Mouse (Mus musculus): ENCODE results near the gene Letmd1. TPM values are rescaled to one million over a fixed set of nuclear protein-coding genes. Genes with fewer than 3 reads are reported as not detected.
A peak's percentile ranks its signal among the peaks of the same experiment; 100 is the strongest.
"Not testable (repeated sequence)": the region's sequence is repeated elsewhere in the genome, so short reads cannot be mapped to it uniquely, and the experiment has no call there.

The Letmd1 gene
- total RNA-seq, 2 experiments from 2014 or later, result 77.9 to 78.2 TPM

GRCm38 (mm10) chr15:100487050-100487449, 18.2 kb downstream of the Letmd1 start:
- intact Hi-C loops (cut with DNase I), result no loop called here
- DNase-seq (ENCODE audit: extremely low spot score in 1 of 2, low spot score in 2 of 2), result no peak

- intact Hi-C loops (cut with DNase I); DNase-seq (ENCODE audit: extremely low spot score in 1 of 2, low spot score in 2 of 2): not testable (repeated sequence)
These were observed 19.5 kb downstream of the Letmd1 start for GRCm38 (mm10) chr15:100488297-100488696.

GRCm38 (mm10) chr15:100489263-100489662, 20.4 kb downstream of the Letmd1 start:
- DNase-seq (ENCODE audit: extremely low spot score in 1 of 2, low spot score in 2 of 2), result no peak
- intact Hi-C loops (cut with DNase I), result no loop called here

GRCm38 (mm10) chr15:100491966-100492365, 23.1 kb downstream of the Letmd1 start:
- no peak for DNase-seq (ENCODE audit: extremely low spot score in 1 of 2, low spot score in 2 of 2)
- intact Hi-C loops (cut with DNase I), result no loop called here

- intact Hi-C loops (cut with DNase I), result no loop called here
- DNase-seq (ENCODE audit: extremely low spot score in 1 of 2, low spot score in 2 of 2), result no peak
These were observed 25.8 kb downstream of the Letmd1 start for GRCm38 (mm10) chr15:100494647-100495046.

GRCm38 (mm10) chr15:100495102-100495501, 26.3 kb downstream of the Letmd1 start, which contains the start of gene Csrnp2:
TSS of gene Csrnp2 (minus strand) at chr15:100495488.
- intact Hi-C loops (cut with DNase I), result no loop called here
- DNase-seq (ENCODE audit: extremely low spot score in 1 of 2, low spot score in 2 of 2), result peak; percentile 94 to 96

- intact Hi-C loops (cut with DNase I); DNase-seq (ENCODE audit: extremely low spot score in 1 of 2, low spot score in 2 of 2): not testable (repeated sequence)
These were observed 30.7 kb downstream of the Letmd1 start for GRCm38 (mm10) chr15:100499506-100499905.

GRCm38 (mm10) chr15:100508454-100509167, 39.8 kb downstream of the Letmd1 start:
- no peak for DNase-seq (ENCODE audit: extremely low spot score in 1 of 2, low spot score in 2 of 2)
- intact Hi-C loops (cut with DNase I), result no loop called here

GRCm38 (mm10) chr15:100510072-100510471, 41.2 kb downstream of the Letmd1 start:
- intact Hi-C loops (cut with DNase I), result no loop called here
- no peak for DNase-seq (ENCODE audit: extremely low spot score in 1 of 2, low spot score in 2 of 2)

- DNase-seq (ENCODE audit: extremely low spot score in 1 of 2, low spot score in 2 of 2), result no peak
- intact Hi-C loops (cut with DNase I), result no loop called here
These were observed 44.6 kb downstream of the Letmd1 start for GRCm38 (mm10) chr15:100513387-100513786.

GRCm38 (mm10) chr15:100515121-100515520, 46.3 kb downstream of the Letmd1 start:
- intact Hi-C loops (cut with DNase I), result no loop called here

GRCm38 (mm10) chr15:100520306-100520705, 51.5 kb downstream of the Letmd1 start:
- intact Hi-C loops (cut with DNase I), result loop anchor here (10.0 kb wide), 1 partner anchor 164 kb away; the partner anchor contains the start of gene Cela1
- no peak for DNase-seq (ENCODE audit: extremely low spot score in 1 of 2, low spot score in 2 of 2)

More at GRCm38 (mm10) chr15:100515121-100515520, 46.3 kb downstream of the Letmd1 start:
- DNase-seq (ENCODE audit: extremely low spot score in 1 of 2, low spot score in 2 of 2), result no peak

- no peak for DNase-seq (ENCODE audit: extremely low spot score in 1 of 2, low spot score in 2 of 2)
- intact Hi-C loops (cut with DNase I), result loop anchor here (10.0 kb wide), 1 partner anchor 159 kb away; the partner anchor contains the start of gene Cela1
These were observed 56.6 kb downstream of the Letmd1 start for GRCm38 (mm10) chr15:100525405-100525804.

- intact Hi-C loops (cut with DNase I), result loop anchor here (10.0 kb wide), 1 partner anchor 157 kb away; the partner anchor contains the start of gene Cela1
- no peak for DNase-seq (ENCODE audit: extremely low spot score in 1 of 2, low spot score in 2 of 2)
These were observed 59.1 kb downstream of the Letmd1 start for GRCm38 (mm10) chr15:100527900-100528299.

Other genes with a start within 250 kb of the Letmd1 start
- 10 to 100 TPM; 15.3 to 20.5 TPM for gene Atf1, start 241.2 kb upstream of the Letmd1 start, total RNA-seq (2021)
- gene Tmprss12, start 188.2 kb upstream of the Letmd1 start, total RNA-seq (2021), result not detected
- 10 to 100 TPM; 11.7 to 14.1 TPM for gene Mettl7a1, start 164.9 kb upstream of the Letmd1 start, total RNA-seq (2021)
- under 1 TPM in 1 of 2 experiments, not detected in 1; 0.30 TPM for gene Mettl7a3, start 134.1 kb upstream of the Letmd1 start, total RNA-seq (2021)
- gene Methig1, start 115.9 kb upstream of the Letmd1 start, total RNA-seq (2021), result not detected
- under 1 TPM in 1 of 2 experiments, not detected in 1; 0.22 TPM for gene Mettl7a2, start 115.8 kb upstream of the Letmd1 start, total RNA-seq (2021)
- gene Higd1c, start 104.5 kb upstream of the Letmd1 start, total RNA-seq (2021), result not detected
- under 1 TPM in 1 of 2 experiments, not detected in 1; 0.18 TPM for gene Gm5475, start 46.9 kb upstream of the Letmd1 start, total RNA-seq (2021)
- 10 to 100 TPM; 53.5 to 55.6 TPM for gene Slc11a2, start 44.0 kb upstream of the Letmd1 start, total RNA-seq (2021)
- 10 to 100 TPM; 41.7 to 43.7 TPM for gene Csrnp2, start 26.5 kb downstream of the Letmd1 start, total RNA-seq (2021)
- 10 to 100 TPM; 31.0 to 31.5 TPM for gene Tfcp2, start 83.0 kb downstream of the Letmd1 start, total RNA-seq (2021)
- 100 to 1,000 TPM; 102 to 120 TPM for gene Pou6f1, start 131.0 kb downstream of the Letmd1 start, total RNA-seq (2021)
- gene Dazap2, start 146.3 kb downstream of the Letmd1 start, total RNA-seq (2021), result 10 to 100 TPM; 75.3 to 76.8 TPM
- gene Smagp, start 167.9 kb downstream of the Letmd1 start, total RNA-seq (2021), result 1 to 10 TPM; 2.4 to 2.6 TPM
- gene Bin2, start 200.5 kb downstream of the Letmd1 start, total RNA-seq (2021), result 1 to 10 TPM; 5.1 to 5.6 TPM
- gene Cela1, start 218.9 kb downstream of the Letmd1 start, total RNA-seq (2021), result 1 to 10 TPM; 1.6 to 2.2 TPM

All from left cerebral cortex, postnatal 10 days (tissue).